Comparison of ENCODE assay signal across 8 mouse cellular contexts in the genomic region with DNA sequence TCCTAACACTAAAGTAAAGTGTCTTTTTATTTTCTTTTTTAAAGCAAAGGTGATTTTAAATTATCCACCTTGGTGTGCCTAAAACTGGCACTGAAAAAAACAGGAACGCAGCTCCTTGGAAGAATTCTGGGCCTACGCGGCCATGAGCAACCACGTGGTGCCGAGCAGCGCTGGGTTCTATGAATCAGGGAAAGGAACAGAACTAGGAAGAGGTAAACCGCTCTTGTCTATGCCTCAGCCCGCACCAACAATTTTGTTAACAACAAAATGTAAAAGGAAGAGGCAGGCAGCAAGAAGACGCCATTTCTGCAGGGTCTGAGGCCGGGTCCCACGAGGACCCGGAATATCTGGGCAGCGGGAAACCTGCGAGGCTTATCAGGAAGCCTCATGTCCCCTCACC. TPM values are rescaled to one million over a fixed set of nuclear protein-coding genes. Genes with fewer than 3 reads are reported as not detected.
A peak's percentile ranks its signal among the peaks of the same experiment; 100 is the strongest.
DNase-seq lines count a peak whose midpoint lies in the region; ATAC-seq lines count a peak whose summit lies in the region.

No protein-coding gene starts in this region.

- no peaks in the 10 kb centered on the region for H3K9me3 ChIP-seq in intestine, embryonic 14.5 days (ENCODE audit: control insufficient read depth, low read length)
- H3K9me3 ChIP-seq in midbrain, embryonic 12.5 days: no peaks in the 10 kb centered on the region

- H3K4me3 ChIP-seq in intestine, embryonic 14.5 days (ENCODE audit: low read depth, low read length): peak overlapping the region; percentile 82
- H3K4me3 ChIP-seq in midbrain, embryonic 12.5 days: peak overlapping the region; percentile 80

- peaks cover 3% of the 10 kb centered on the region; the same call in 1 of the 2 replicates for H3K4me1 ChIP-seq in intestine, embryonic 14.5 days (replicated peaks; ENCODE audit: control insufficient read depth, insufficient read depth, low read length)
- H3K4me1 ChIP-seq in midbrain, embryonic 12.5 days: peaks cover 29% of the 10 kb centered on the region

- peaks cover 34% of the 10 kb centered on the region for H3K36me3 ChIP-seq in intestine, embryonic 14.5 days (ENCODE audit: control insufficient read depth, insufficient read depth, low read length)
- H3K36me3 ChIP-seq in midbrain, embryonic 12.5 days: peaks cover 35% of the 10 kb centered on the region

- DNase-seq in adrenal gland, postnatal 25 days: peak; percentile 20
- DNase-seq in adrenal gland, postnatal 10 days: no peak
- DNase-seq in right cerebral cortex, postnatal 4 days: peak; percentile 17
- no peak for DNase-seq in right cerebral cortex, adult 18-20 months
- DNase-seq in intestine, embryonic 14.5 days (ENCODE audit: low spot score): no peak
- DNase-seq in thymus, postnatal 25 days: no peak
- no peak for DNase-seq in adrenal gland, adult 2 months

- H3K9ac ChIP-seq in intestine, embryonic 14.5 days (ENCODE audit: low read length): peak overlapping the region; percentile 93
- peak overlapping the region; percentile 82 for H3K9ac ChIP-seq in midbrain, embryonic 12.5 days (replicated peaks)

- H3K27me3 ChIP-seq in intestine, embryonic 14.5 days (replicated peaks; ENCODE audit: control insufficient read depth, insufficient read depth, low read length): no peaks in the 10 kb centered on the region
- no peaks in the 10 kb centered on the region for H3K27me3 ChIP-seq in midbrain, embryonic 12.5 days

- 2% methylated on average over 14 of the region's 14 CpGs for WGBS in intestine, embryonic 14.5 days
- WGBS in midbrain, embryonic 12.5 days: 3% methylated on average over 14 of the region's 14 CpGs

- peak; percentile 21; the same call in 1 of the 2 replicates for ATAC-seq in intestine, embryonic 14.5 days (replicated peaks; ENCODE audit: low FRiP score, low TSS enrichment, low read depth)
- ATAC-seq in midbrain, embryonic 12.5 days (ENCODE audit: low FRiP score, low read depth): no peak; the same call in 1 of the 2 replicates

- peak overlapping the region; percentile 62 for H3K27ac ChIP-seq in intestine, embryonic 14.5 days (ENCODE audit: low read depth)
- peak overlapping the region; percentile 88 for H3K27ac ChIP-seq in midbrain, embryonic 12.5 days (replicated peaks)

- H3K4me2 ChIP-seq in intestine, embryonic 14.5 days (ENCODE audit: low read length): peak overlapping the region; percentile 75
- peak overlapping the region; percentile 91 for H3K4me2 ChIP-seq in midbrain, embryonic 12.5 days (replicated peaks)

RNA-seq across cellular contexts. Expression of a gene that starts 0.5 kb away (rescaled TPM):
- total RNA-seq in adrenal gland, postnatal 25 days (2021): 104 and 124 TPM in 2 replicates
- 10 to 100 TPM; 94.0 to 94.6 TPM for total RNA-seq in adrenal gland, postnatal 10 days (2021)
- 334 and 362 TPM in 2 replicates for polyA plus RNA-seq in intestine, embryonic 14.5 days (2014; fragmentation: Nextera tagmentation; extraction: Ambion mirVana)
- polyA plus RNA-seq in midbrain, embryonic 12.5 days (2016; fragmentation: Nextera tagmentation; extraction: Ambion mirVana): 283 and 313 TPM in 2 replicates
- 100 to 1,000 TPM in 1 of 2 experiments, 10 to 100 TPM in 1; 83.3 to 111 TPM for total RNA-seq in adrenal gland, adult 2 months (2021)
- polyA plus RNA-seq in adrenal gland, adult 2 months (2012; rRNA removed): 38.7 and 57.7 TPM in 2 replicates

RNA-seq across cellular contexts. Expression of a gene that starts 10.6 kb away (rescaled TPM):
- 319 and 388 TPM in 2 replicates for total RNA-seq in adrenal gland, postnatal 25 days (2021)
- total RNA-seq in adrenal gland, postnatal 10 days (2021): 100 to 1,000 TPM; 814 to 881 TPM
- 214 and 215 TPM in 2 replicates for polyA plus RNA-seq in intestine, embryonic 14.5 days (2014; fragmentation: Nextera tagmentation; extraction: Ambion mirVana)
- 126 and 127 TPM in 2 replicates for polyA plus RNA-seq in midbrain, embryonic 12.5 days (2016; fragmentation: Nextera tagmentation; extraction: Ambion mirVana)
- 100 to 1,000 TPM; 522 to 542 TPM for total RNA-seq in adrenal gland, adult 2 months (2021)
- 195 and 222 TPM in 2 replicates for polyA plus RNA-seq in adrenal gland, adult 2 months (2012; rRNA removed)

RNA-seq across cellular contexts. Expression of a gene that starts 21.2 kb away (rescaled TPM):
- 5.0 and 5.3 TPM in 2 replicates for total RNA-seq in adrenal gland, postnatal 25 days (2021)
- total RNA-seq in adrenal gland, postnatal 10 days (2021): 1 to 10 TPM; 4.5 to 6.2 TPM
- 2.9 and 3.6 TPM in 2 replicates for polyA plus RNA-seq in intestine, embryonic 14.5 days (2014; fragmentation: Nextera tagmentation; extraction: Ambion mirVana)
- 2.1 and 2.7 TPM in 2 replicates for polyA plus RNA-seq in midbrain, embryonic 12.5 days (2016; fragmentation: Nextera tagmentation; extraction: Ambion mirVana)
- 1 to 10 TPM; 3.3 to 3.9 TPM for total RNA-seq in adrenal gland, adult 2 months (2021)
- polyA plus RNA-seq in adrenal gland, adult 2 months (2012; rRNA removed): 12.1 and 15.3 TPM in 2 replicates

Comparison
In these comparisons a context has a peak if more than half of its experiments do, and no peak if none do; other contexts are left out.
1. DNase-seq: peak in adrenal gland, postnatal 25 days (single experiment) and right cerebral cortex, postnatal 4 days (single experiment); none in adrenal gland, postnatal 10 days (single experiment), right cerebral cortex, adult 18-20 months (single experiment), intestine, embryonic 14.5 days (single experiment), thymus, postnatal 25 days (single experiment) and adrenal gland, adult 2 months (single experiment).